Mouse (Mus musculus) thymus, postnatal 25 days (tissue): ENCODE measurements around the gene Adamtsl1.

ENCODE experiments used
- DNase-seq: peaks from one replicate; pipeline ENCODE4 v3.0.0; 2022

The Adamtsl1 gene

GRCm38 (mm10) chr4:86241854-86242424 lies 728.0 kb downstream of the Adamtsl1 start:
- no peak for DNase-seq

DNA sequence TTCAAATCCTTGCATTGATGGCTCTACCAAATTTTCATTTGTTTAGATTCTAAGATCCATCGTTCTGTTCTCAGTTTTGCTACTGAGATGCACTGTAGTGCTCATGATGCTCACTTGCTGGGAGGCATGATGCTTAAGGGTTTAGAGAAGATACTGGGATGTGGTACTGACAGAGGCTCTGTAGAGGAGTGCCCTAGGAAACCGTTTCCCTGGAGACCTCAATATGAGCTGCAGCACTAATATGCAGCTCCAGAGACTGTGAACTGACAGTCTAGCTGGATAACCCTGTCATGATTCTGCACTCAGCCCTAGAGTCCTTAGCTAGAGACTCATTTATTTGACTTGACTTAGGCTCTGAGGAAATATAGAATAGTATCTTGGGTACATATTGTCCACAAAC lies 756.1 kb downstream of the Adamtsl1 start:
- no peak for DNase-seq

- no peak for DNase-seq
These were observed 759.9 kb downstream of the Adamtsl1 start for GRCm38 (mm10) chr4:86273703-86274355.

DNA sequence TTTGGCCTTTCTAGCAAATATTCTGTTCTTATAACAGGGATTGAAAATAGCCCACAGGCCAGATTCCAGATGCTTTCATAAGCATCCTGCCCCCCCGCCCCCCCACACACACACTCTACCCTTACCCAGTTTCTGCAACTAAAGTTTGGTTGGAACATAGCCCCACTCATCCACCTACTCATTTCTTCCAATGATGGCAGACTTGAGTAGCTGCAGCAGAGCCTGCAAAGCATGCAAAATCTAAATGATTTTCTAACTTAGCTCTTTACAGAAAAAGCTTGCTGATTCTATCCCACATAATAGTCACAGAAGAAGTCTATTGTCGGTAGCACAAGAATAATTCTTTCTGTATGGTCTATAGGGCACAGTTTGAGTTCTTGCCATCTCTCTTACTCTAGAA lies 760.7 kb downstream of the Adamtsl1 start:
- DNase-seq: no peak

- no peak for DNase-seq
These were observed 762.2 kb downstream of the Adamtsl1 start for GRCm38 (mm10) chr4:86276021-86276813.

DNA sequence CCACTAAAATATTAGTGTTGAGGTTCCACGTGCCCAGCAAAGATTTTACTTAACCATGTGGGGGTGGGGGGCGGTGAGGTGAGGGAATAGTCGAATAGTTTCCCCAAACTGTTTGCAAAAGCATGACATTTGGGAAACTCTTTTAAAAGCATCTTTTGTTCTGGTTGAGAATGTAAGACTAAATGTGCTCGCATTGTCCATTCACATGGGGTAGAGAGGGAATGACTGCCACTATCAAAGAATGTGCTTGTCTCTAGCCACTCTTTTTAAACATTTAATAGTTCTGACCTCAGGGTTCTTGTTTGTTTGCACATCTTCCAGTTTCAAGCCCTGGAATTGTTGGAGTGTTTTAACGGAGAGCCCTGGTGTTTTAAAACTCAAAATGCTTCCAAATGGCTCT lies 764.6 kb downstream of the Adamtsl1 start:
- DNase-seq: no peak

GRCm38 (mm10) chr4:86286572-86286971 lies 772.6 kb downstream of the Adamtsl1 start:
- DNase-seq: no peak

GRCm38 (mm10) chr4:86288264-86288663 lies 774.3 kb downstream of the Adamtsl1 start:
- DNase-seq: no peak

DNA sequence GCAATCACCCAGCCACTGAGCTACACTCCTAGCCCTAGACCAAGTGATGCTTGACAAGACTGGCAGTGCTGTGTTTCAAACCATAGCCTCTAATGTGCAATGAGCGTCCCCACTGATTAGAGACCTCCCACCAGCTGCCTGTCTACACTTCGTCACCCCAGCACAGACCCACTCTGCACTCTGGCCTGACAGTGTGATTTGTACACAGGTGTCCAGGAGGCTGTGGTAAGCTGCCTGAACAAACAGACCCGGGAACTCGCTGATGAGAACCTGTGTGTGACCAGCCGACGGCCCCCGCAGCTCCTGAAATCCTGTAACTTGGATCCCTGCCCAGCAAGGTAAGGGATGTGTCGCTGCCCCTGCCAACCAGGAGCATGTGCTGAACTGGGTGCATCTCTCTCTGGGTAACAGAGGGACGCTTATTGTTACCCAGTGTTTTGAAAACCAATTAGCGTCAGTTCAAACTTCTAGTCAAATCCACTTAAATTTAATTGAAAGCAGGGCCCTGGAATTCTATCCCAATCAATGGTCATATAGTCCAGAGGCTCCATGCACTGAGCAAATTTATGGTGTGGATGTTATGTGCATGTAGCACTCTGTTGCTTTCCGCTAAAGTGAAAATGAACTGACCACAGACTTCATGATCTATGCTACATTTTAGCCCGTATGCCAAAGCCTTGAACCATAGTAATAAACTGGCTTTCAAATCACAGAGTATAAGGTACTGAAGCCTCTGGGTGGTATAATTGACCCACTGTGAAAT lies 775.7 kb downstream of the Adamtsl1 start:
- no peak for DNase-seq

DNA sequence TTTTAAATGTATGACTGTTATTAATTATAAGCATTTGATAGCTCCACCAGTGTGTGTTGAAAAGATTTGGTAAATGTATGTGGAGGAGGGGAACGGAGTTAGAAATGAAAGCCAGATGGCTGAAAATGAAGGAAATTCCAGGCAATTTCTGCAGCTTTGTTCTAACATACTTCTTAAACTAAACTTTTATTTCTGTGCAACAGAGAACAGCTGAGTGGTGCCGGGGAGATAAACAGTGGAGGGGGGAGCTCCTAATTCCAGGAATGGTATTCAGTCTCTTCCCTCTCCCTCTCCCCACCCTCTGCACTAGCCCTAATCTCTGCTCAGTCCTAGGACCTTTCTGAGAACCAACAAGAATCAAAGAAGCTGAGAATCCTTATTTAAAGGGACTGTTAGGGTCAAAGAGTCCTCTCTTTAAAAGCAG lies 780.9 kb downstream of the Adamtsl1 start:
- DNase-seq: no peak

- DNase-seq: no peak
These were observed 787.5 kb downstream of the Adamtsl1 start for GRCm38 (mm10) chr4:86301469-86301868.

DNA sequence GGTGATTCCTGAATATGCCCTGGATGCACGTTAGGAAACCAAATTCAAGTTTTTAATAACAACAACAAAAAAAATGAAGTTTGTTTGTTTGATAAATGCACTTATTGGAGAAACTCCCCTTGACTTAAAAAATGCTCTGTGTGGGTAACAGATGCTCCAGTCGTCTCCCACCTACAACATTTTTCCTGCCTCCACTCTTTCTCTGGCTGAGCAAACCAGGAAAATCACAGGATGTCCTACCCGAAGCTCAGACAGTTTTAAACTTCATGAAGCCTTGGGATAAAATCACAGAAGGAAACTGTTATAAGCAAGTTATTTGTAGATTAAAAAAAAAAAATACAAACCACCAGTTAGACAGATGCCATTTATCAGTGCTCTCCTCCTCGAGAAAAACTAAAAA lies 788.1 kb downstream of the Adamtsl1 start:
- DNase-seq: no peak

DNA sequence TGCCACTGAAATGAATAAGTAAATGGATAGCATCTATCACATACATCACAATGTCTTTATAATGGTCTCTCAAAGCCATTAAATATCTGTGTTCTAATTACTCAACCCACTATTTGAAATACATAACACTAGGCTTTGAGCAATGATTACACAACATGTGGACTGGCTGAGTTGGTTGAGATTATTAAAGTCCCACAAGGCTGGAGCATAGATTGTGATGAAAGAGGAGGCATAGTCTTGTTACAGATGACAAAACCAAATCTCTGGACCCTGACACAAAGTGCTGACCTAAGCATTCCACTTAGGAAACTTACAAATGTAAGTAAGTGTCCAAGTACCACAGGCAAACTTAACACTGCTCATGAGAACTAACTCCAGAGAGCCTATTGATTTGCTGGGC lies 792.8 kb downstream of the Adamtsl1 start:
- DNase-seq: no peak

GRCm38 (mm10) chr4:86309178-86309577 lies 795.2 kb downstream of the Adamtsl1 start:
- DNase-seq: no peak

GRCm38 (mm10) chr4:86310806-86311730 lies 797.1 kb downstream of the Adamtsl1 start:
- DNase-seq: no peak

GRCm38 (mm10) chr4:86312366-86312765 lies 798.4 kb downstream of the Adamtsl1 start:
- DNase-seq: no peak

DNA sequence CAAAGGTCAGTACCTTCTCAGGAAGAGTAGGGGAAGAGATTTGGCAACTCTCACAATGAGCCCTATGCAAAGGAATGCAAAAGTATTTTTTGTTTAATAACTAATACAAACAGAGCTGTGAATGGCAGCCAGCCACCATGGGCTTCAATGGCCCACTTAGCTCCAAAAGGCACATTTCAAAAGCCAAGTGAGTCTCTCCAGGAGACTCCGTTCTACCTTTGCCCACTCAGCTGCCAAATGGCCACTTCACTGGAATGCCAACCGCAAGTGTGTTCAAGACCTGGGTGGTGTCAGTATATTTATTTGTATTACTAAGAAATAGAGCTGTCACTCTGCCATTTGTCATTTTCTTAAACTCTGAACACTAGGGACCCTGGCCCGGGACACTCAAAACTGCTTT lies 800.5 kb downstream of the Adamtsl1 start:
- no peak for DNase-seq

DNA sequence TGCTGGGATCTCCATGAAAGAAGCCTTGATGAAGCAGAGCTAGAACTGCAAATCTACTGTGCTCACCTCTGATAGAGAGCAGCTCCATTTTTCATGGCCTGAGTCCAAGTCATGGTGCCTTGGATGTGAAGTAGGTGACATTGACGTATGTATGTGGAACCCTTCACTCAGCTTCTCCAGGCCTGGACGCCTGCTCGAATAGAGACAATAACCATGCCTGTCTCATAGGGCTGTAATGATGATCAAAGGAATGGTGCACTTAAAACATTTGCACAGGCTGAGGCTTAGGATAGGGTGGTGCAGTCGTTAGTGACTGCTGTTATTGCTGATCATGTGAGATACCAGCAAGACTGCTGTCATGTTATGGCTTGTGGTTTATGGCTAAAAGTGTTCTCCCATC lies 801.1 kb downstream of the Adamtsl1 start:
- no peak for DNase-seq

- DNase-seq: no peak
These were observed 804.1 kb downstream of the Adamtsl1 start for GRCm38 (mm10) chr4:86317916-86318542.

DNA sequence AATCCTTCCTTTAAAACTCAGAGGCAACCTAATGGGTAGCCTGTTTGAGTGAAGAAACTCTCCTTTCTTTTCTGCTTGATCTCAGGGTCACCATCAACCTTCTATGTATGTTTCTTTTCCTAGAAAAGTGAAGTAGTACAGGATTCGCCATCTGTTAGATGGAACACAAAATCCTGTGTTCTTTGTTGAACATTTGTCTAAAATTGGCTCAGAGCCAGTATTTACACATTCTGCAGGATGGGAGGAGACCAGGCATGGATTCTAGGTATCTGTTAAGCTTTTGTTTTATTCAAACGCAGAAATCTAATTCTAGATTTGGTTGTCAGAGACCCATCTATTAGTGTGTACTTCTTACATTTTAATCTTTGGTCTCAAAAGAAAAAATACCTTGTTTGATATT lies 811.4 kb downstream of the Adamtsl1 start:
- no peak for DNase-seq

DNA sequence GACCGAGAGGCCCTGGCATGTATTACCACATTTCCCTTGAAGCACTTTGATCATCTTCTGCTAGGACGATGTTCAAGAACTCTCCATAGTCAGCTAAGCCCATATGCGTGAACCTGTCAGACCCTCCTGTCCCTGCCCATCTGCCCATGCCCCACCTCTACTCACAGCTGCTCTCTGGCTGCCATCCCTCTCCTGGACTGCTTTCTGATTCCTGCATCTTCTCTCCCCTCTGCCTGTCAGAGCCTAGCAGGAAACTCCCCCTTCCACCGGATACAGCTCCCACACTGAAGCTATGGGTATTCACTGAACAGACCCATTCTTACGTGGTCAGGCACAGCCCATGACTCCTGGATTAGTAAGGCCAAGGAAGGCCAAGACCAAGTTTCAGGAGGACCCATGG lies 812.0 kb downstream of the Adamtsl1 start:
- DNase-seq: no peak

DNA sequence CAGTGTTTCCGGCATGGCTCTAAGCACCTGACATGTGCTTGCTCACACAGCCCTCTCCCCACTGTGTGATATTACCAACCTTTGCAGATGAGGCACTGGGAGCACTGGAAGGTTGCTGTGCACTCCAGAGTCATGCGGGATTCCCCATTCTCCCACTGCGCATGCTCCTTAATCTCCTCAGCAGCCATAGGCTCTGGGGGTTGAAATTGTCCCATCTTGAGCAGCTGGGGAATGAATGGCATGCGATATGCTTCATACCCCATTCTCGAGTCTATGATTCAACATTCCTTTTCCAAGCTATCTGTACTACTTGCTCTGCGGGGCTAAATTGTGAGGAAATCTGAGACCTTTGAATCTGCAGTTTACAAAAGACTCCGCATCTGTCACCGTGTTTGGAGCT lies 812.7 kb downstream of the Adamtsl1 start:
- DNase-seq: no peak
